Mouse (Mus musculus): ENCODE measurements at regions not wholly inside any gene's neighbourhood (a gene's known extent, or its start where the extent isn't known, plus 50 kb on each side); places are given as distances from the start of the nearest gene placed in this dataset.

- Histone ChIP-seq H3K4me3 (ENCODE audit: low read depth, low read length) (no peak overlapping the region), H3K9me3 (ENCODE audit: control insufficient read depth, low read length) (no peaks in the 10 kb centered on the region), H3K27ac (ENCODE audit: low read depth, low read length) (no peak overlapping the region), H3K4me2 (ENCODE audit: low read depth) (no peak overlapping the region), H3K4me1 (ENCODE audit: control insufficient read depth, insufficient read depth, low read length) (no peaks in the 10 kb centered on the region), H3K9ac (ENCODE audit: low read length) (no peak overlapping the region), H3K27me3 (ENCODE audit: control insufficient read depth, insufficient read depth, low read length) (no peaks in the 10 kb centered on the region), H3K36me3 (ENCODE audit: control insufficient read depth, insufficient read depth, low read length) (no peaks in the 10 kb centered on the region)
- DNase-seq (ENCODE audit: low spot score) = no peak
- no peak for ATAC-seq (ENCODE audit: insufficient read depth, low FRiP score, low TSS enrichment)
- 76% methylated on average over 4 of the region's 4 CpGs for WGBS
These were observed 158.4 kb upstream of the Shisa6 start for GRCm38 (mm10) chr11:66684181-66684580.

GRCm38 (mm10) chr11:66694651-66695266 is 169.0 kb upstream of the Shisa6 start:
- H3K9ac ChIP-seq (ENCODE audit: low read length) = no peak overlapping the region
- DNase-seq (ENCODE audit: low spot score) (no peak), ATAC-seq (ENCODE audit: insufficient read depth, low FRiP score, low TSS enrichment) (no peak)
- H3K4me2 ChIP-seq (ENCODE audit: low read depth) = no peak overlapping the region
- H3K4me3 ChIP-seq (ENCODE audit: low read depth, low read length) = no peak overlapping the region
- no peak overlapping the region for H3K27ac ChIP-seq (ENCODE audit: low read depth, low read length)
- no peaks in the 10 kb centered on the region for H3K9me3 ChIP-seq (ENCODE audit: control insufficient read depth, low read length)
- no peaks in the 10 kb centered on the region for H3K4me1 ChIP-seq (ENCODE audit: control insufficient read depth, insufficient read depth, low read length)
- H3K27me3 ChIP-seq (ENCODE audit: control insufficient read depth, insufficient read depth, low read length) = no peaks in the 10 kb centered on the region
- WGBS = 68% methylated on average over 5 of the region's 5 CpGs
- no peaks in the 10 kb centered on the region for H3K36me3 ChIP-seq (ENCODE audit: control insufficient read depth, insufficient read depth, low read length)

GRCm38 (mm10) chr11:66696791-66697190 is 171.0 kb upstream of the Shisa6 start:
- Histone ChIP-seq H3K4me1 (ENCODE audit: control insufficient read depth, insufficient read depth, low read length) (no peaks in the 10 kb centered on the region), H3K27ac (ENCODE audit: low read depth, low read length) (no peak overlapping the region), H3K4me2 (ENCODE audit: low read depth) (no peak overlapping the region), H3K27me3 (ENCODE audit: control insufficient read depth, insufficient read depth, low read length) (no peaks in the 10 kb centered on the region), H3K4me3 (ENCODE audit: low read depth, low read length) (no peak overlapping the region), H3K36me3 (ENCODE audit: control insufficient read depth, insufficient read depth, low read length) (no peaks in the 10 kb centered on the region), H3K9me3 (ENCODE audit: control insufficient read depth, low read length) (no peaks in the 10 kb centered on the region), H3K9ac (ENCODE audit: low read length) (no peak overlapping the region)
- DNase-seq (ENCODE audit: low spot score) (no peak), ATAC-seq (ENCODE audit: insufficient read depth, low FRiP score, low TSS enrichment) (no peak)
- WGBS = 64% methylated on average over 1 of the region's 1 CpGs

GRCm38 (mm10) chr11:66745479-66745878 is 166.3 kb upstream of the Pirt start:
- H3K4me1 ChIP-seq (ENCODE audit: control insufficient read depth, insufficient read depth, low read length) = no peaks in the 10 kb centered on the region
- H3K9ac ChIP-seq (ENCODE audit: low read length) = no peak overlapping the region
- H3K4me3 ChIP-seq (ENCODE audit: low read depth, low read length) = no peak overlapping the region
- no peaks in the 10 kb centered on the region for H3K36me3 ChIP-seq (ENCODE audit: control insufficient read depth, insufficient read depth, low read length)
- H3K4me2 ChIP-seq (ENCODE audit: low read depth) = no peak overlapping the region
- no peaks in the 10 kb centered on the region for H3K27me3 ChIP-seq (ENCODE audit: control insufficient read depth, insufficient read depth, low read length)
- no peaks in the 10 kb centered on the region for H3K9me3 ChIP-seq (ENCODE audit: control insufficient read depth, low read length)
- no peak for DNase-seq (ENCODE audit: low spot score)
- no peak overlapping the region for H3K27ac ChIP-seq (ENCODE audit: low read depth, low read length)
- WGBS = 88% methylated on average over 1 of the region's 1 CpGs
- no peak for ATAC-seq (ENCODE audit: insufficient read depth, low FRiP score, low TSS enrichment)

- no peak for ATAC-seq (ENCODE audit: insufficient read depth, low FRiP score, low TSS enrichment)
- DNase-seq (ENCODE audit: low spot score) = no peak
- no peaks in the 10 kb centered on the region for H3K27me3 ChIP-seq (ENCODE audit: control insufficient read depth, insufficient read depth, low read length)
- no peak overlapping the region for H3K27ac ChIP-seq (ENCODE audit: low read depth, low read length)
- 59% methylated on average over 3 of the region's 3 CpGs for WGBS
- H3K4me3 ChIP-seq (ENCODE audit: low read depth, low read length) = no peak overlapping the region
- no peak overlapping the region for H3K4me2 ChIP-seq (ENCODE audit: low read depth)
- H3K36me3 ChIP-seq (ENCODE audit: control insufficient read depth, insufficient read depth, low read length) = no peaks in the 10 kb centered on the region
- no peaks in the 10 kb centered on the region for H3K4me1 ChIP-seq (ENCODE audit: control insufficient read depth, insufficient read depth, low read length)
- no peaks in the 10 kb centered on the region for H3K9me3 ChIP-seq (ENCODE audit: control insufficient read depth, low read length)
- no peak overlapping the region for H3K9ac ChIP-seq (ENCODE audit: low read length)
These were observed 121.8 kb upstream of the Pirt start for GRCm38 (mm10) chr11:66789997-66790396.

- 95% methylated on average over 5 of the region's 5 CpGs for WGBS
These were observed 104.9 kb upstream of the Pirt start for GRCm38 (mm10) chr11:66806887-66807286.

GRCm38 (mm10) chr11:66813310-66813709 is 98.5 kb upstream of the Pirt start:
- H3K9me3 ChIP-seq (ENCODE audit: control insufficient read depth, low read length) = no peaks in the 10 kb centered on the region
- H3K27ac ChIP-seq (ENCODE audit: low read depth, low read length) = no peak overlapping the region
- H3K9ac ChIP-seq (ENCODE audit: low read length) = no peak overlapping the region
- no peaks in the 10 kb centered on the region for H3K27me3 ChIP-seq (ENCODE audit: control insufficient read depth, insufficient read depth, low read length)
- no peaks in the 10 kb centered on the region for H3K36me3 ChIP-seq (ENCODE audit: control insufficient read depth, insufficient read depth, low read length)
- 60% methylated on average over 5 of the region's 5 CpGs for WGBS
- no peak overlapping the region for H3K4me2 ChIP-seq (ENCODE audit: low read depth)
- no peak for ATAC-seq (ENCODE audit: insufficient read depth, low FRiP score, low TSS enrichment)
- 0 out of 2 replicates have a peak, but pooled peaks cover 2% of the 10 kb centered on the region for H3K4me1 ChIP-seq (ENCODE audit: control insufficient read depth, insufficient read depth, low read length)
- H3K4me3 ChIP-seq (ENCODE audit: low read depth, low read length) = no peak overlapping the region
- peak; percentile 14 for DNase-seq (ENCODE audit: low spot score)

More at GRCm38 (mm10) chr11:66806887-66807286, 104.9 kb upstream of the Pirt start:
- H3K9ac ChIP-seq (ENCODE audit: low read length) = no peak overlapping the region
- no peaks in the 10 kb centered on the region for H3K36me3 ChIP-seq (ENCODE audit: control insufficient read depth, insufficient read depth, low read length)
- ATAC-seq (ENCODE audit: insufficient read depth, low FRiP score, low TSS enrichment) = no peak
- no peak overlapping the region for H3K4me3 ChIP-seq (ENCODE audit: low read depth, low read length)
- no peaks in the 10 kb centered on the region for H3K9me3 ChIP-seq (ENCODE audit: control insufficient read depth, low read length)
- H3K4me2 ChIP-seq (ENCODE audit: low read depth) = no peak overlapping the region
- H3K27me3 ChIP-seq (ENCODE audit: control insufficient read depth, insufficient read depth, low read length) = no peaks in the 10 kb centered on the region
- H3K27ac ChIP-seq (ENCODE audit: low read depth, low read length) = no peak overlapping the region
- DNase-seq (ENCODE audit: low spot score) = no peak
- H3K4me1 ChIP-seq (ENCODE audit: control insufficient read depth, insufficient read depth, low read length) = no peaks in the 10 kb centered on the region

GRCm38 (mm10) chr11:66813731-66814130 is 98.0 kb upstream of the Pirt start:
- Histone ChIP-seq H3K4me1 (ENCODE audit: control insufficient read depth, insufficient read depth, low read length) (0 out of 2 replicates have a peak, but pooled peaks cover 2% of the 10 kb centered on the region), H3K9me3 (ENCODE audit: control insufficient read depth, low read length) (no peaks in the 10 kb centered on the region), H3K4me2 (ENCODE audit: low read depth) (no peak overlapping the region), H3K27me3 (ENCODE audit: control insufficient read depth, insufficient read depth, low read length) (no peaks in the 10 kb centered on the region), H3K36me3 (ENCODE audit: control insufficient read depth, insufficient read depth, low read length) (no peaks in the 10 kb centered on the region), H3K9ac (ENCODE audit: low read length) (no peak overlapping the region), H3K4me3 (ENCODE audit: low read depth, low read length) (no peak overlapping the region), H3K27ac (ENCODE audit: low read depth, low read length) (no peak overlapping the region)
- 64% methylated on average over 4 of the region's 4 CpGs for WGBS
- DNase-seq (ENCODE audit: low spot score) (no peak), ATAC-seq (ENCODE audit: insufficient read depth, low FRiP score, low TSS enrichment) (no peak)

- Histone ChIP-seq H3K9ac (ENCODE audit: low read length) (no peak overlapping the region), H3K27ac (ENCODE audit: low read depth, low read length) (no peak overlapping the region), H3K9me3 (ENCODE audit: control insufficient read depth, low read length) (no peaks in the 10 kb centered on the region), H3K4me1 (ENCODE audit: control insufficient read depth, insufficient read depth, low read length) (no peaks in the 10 kb centered on the region), H3K36me3 (ENCODE audit: control insufficient read depth, insufficient read depth, low read length) (no peaks in the 10 kb centered on the region), H3K4me2 (ENCODE audit: low read depth) (no peak overlapping the region), H3K27me3 (ENCODE audit: control insufficient read depth, insufficient read depth, low read length) (no peaks in the 10 kb centered on the region), H3K4me3 (ENCODE audit: low read depth, low read length) (no peak overlapping the region)
- 79% methylated on average over 5 of the region's 5 CpGs for WGBS
- no peak for DNase-seq (ENCODE audit: low spot score)
- no peak for ATAC-seq (ENCODE audit: insufficient read depth, low FRiP score, low TSS enrichment)
These were observed 75.9 kb upstream of the Pirt start for GRCm38 (mm10) chr11:66835864-66836263.

Measured in neural tube, embryonic 11.5 days (tissue).